Mouse (Mus musculus): ENCODE measurements around the gene Trim23. TPM values are rescaled to one million over a fixed set of nuclear protein-coding genes. Genes with fewer than 3 reads are reported as not detected.

The Trim23 gene
- total and polyA plus RNA-seq, 3 experiments: 0.56 to 20.2 (median 12.6) TPM

Other genes with a start within 250 kb of the Trim23 start
- gene Nln, start 69.2 kb upstream of the Trim23 start, total RNA-seq (2021): 10 to 100 TPM; 19.5 to 20.2 TPM
- gene Nln, start 69.2 kb upstream of the Trim23 start, polyA plus RNA-seq (2012; rRNA removed): 9.4 and 9.7 TPM in 2 replicates
- 1 to 10 TPM; 8.7 to 9.2 TPM for gene Sgtb, start 69.1 kb upstream of the Trim23 start, total RNA-seq (2021)
- 0.83 and 1.0 TPM in 2 replicates for gene Sgtb, start 69.1 kb upstream of the Trim23 start, polyA plus RNA-seq (2012; rRNA removed)
- gene Trappc13, start 328 bp upstream of the Trim23 start, total RNA-seq (2021): 10 to 100 TPM; 57.8 to 61.8 TPM
- gene Trappc13, start 328 bp upstream of the Trim23 start, polyA plus RNA-seq (2012; rRNA removed): 2.6 and 5.3 TPM in 2 replicates
- 1 to 10 TPM; 1.5 to 1.9 TPM for gene Cenpk, start 49.8 kb downstream of the Trim23 start, total RNA-seq (2021)
- gene Cenpk, start 49.8 kb downstream of the Trim23 start, polyA plus RNA-seq (2012; rRNA removed): 0.12 and 0.21 TPM in 2 replicates
- 10 to 100 TPM; 12.7 to 14.2 TPM for gene Ppwd1, start 50.0 kb downstream of the Trim23 start, total RNA-seq (2021)
- 0.24 and 0.44 TPM in 2 replicates for gene Ppwd1, start 50.0 kb downstream of the Trim23 start, polyA plus RNA-seq (2012; rRNA removed)
- 1 to 10 TPM; 1.7 to 4.0 TPM for gene Adamts6, start 109.0 kb downstream of the Trim23 start, total RNA-seq (2021)
- gene Adamts6, start 109.0 kb downstream of the Trim23 start, polyA plus RNA-seq (2012; rRNA removed): 1.00 and 1.1 TPM in 2 replicates

All from adrenal gland, adult 2 months (tissue).